Mouse (Mus musculus): ENCODE data around the gene Wbp1l. TPM values are rescaled to one million over a fixed set of nuclear protein-coding genes. Genes with fewer than 3 reads are reported as not detected.

Wbp1l gene
- polyA plus RNA-seq, 1 experiment from 2014 or later = 73.3 TPM

GRCm38 (mm10) chr19:46571878-46572244 is 27.0 kb upstream of the Wbp1l start:
- CTCF ChIA-PET = interaction anchor here (1.0 to 1.3 kb wide), 4 partner anchors 10 to 119 kb away, joined by 3 read pairs; no protein-coding TSS in a partner anchor
- in situ Hi-C loops (cut with MboI; ENCODE audit: low pct_unique_long_range_greater_than_20kb) = no loop called here

GRCm38 (mm10) chr19:46572548-46572947 is 26.3 kb upstream of the Wbp1l start:
- CTCF ChIA-PET = interaction anchor here (0.8 to 1.5 kb wide), 4 partner anchors 16 to 119 kb away, joined by 3 to 4 read pairs (median 3); no protein-coding TSS in a partner anchor
- in situ Hi-C loops (cut with MboI; ENCODE audit: low pct_unique_long_range_greater_than_20kb) = no loop called here
- ATAC-seq = peak; percentile 59
- no peak for TF ChIP-seq CTCF (IDR thresholded peaks at IDR 0.05)
- DNase-seq (ENCODE audit: low read depth, low spot score) = no peak
- no peaks in the 10 kb centered on the region for H3K27me3 ChIP-seq
- POLR2A ChIA-PET = interaction anchor here (0.6 kb wide), 1 partner anchor 167 kb away, joined by 3 read pairs; no protein-coding TSS in a partner anchor

More at GRCm38 (mm10) chr19:46571878-46572244, 27.0 kb upstream of the Wbp1l start:
- POLR2A ChIA-PET = no interaction called here
- no peak for TF ChIP-seq CTCF (IDR thresholded peaks at IDR 0.05)
- H3K27me3 ChIP-seq = no peaks in the 10 kb centered on the region
- DNase-seq (ENCODE audit: low read depth, low spot score) (no peak), ATAC-seq (no peak)

- ATAC-seq = peak; percentile 91
- in situ Hi-C loops (cut with MboI; ENCODE audit: low pct_unique_long_range_greater_than_20kb) = no loop called here
- no peak for TF ChIP-seq CTCF (IDR thresholded peaks at IDR 0.05)
- ChIA-PET POLR2A (no interaction called here), CTCF (interaction anchor here (0.8 to 1.5 kb wide), 3 partner anchors 15 to 26 kb away, joined by 3 to 4 read pairs (median 3); no protein-coding TSS in a partner anchor)
- H3K27me3 ChIP-seq = no peaks in the 10 kb centered on the region
- DNase-seq (ENCODE audit: low read depth, low spot score) = peak; percentile 69
Observed at GRCm38 (mm10) chr19:46572951-46573937, 25.6 kb upstream of the Wbp1l start, which contains the start of the genes Arl3 and Sfxn2. Gene Arl3 (minus strand): TSS chr19:46573198. Gene Sfxn2 (plus strand): TSS chr19:46573365.

DNA sequence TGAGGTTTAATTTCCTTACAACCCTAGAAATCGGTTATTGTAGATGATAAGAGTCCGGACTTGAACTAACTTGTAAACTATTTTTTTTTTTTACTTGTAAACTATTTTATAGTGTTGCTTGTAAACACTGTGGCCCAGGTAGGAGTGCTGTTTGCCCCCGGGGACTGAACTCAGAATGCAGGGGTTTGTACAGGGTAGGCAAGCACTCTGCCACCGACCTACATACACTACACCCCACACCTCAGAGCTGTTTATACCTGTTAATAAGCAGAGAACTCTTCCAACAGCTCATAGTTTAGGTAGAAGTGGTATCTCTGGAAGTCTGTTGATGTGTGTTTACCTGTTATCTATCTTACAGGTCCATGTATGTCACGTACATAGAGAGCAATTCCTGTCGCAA is 24.9 kb upstream of the Wbp1l start:
- POLR2A ChIA-PET = no interaction called here
- no peak for TF ChIP-seq CTCF (IDR thresholded peaks at IDR 0.05)
- DNase-seq (ENCODE audit: low read depth, low spot score) (no peak), ATAC-seq (no peak)
- no peaks in the 10 kb centered on the region for H3K27me3 ChIP-seq
- CTCF ChIA-PET = interaction anchor here (1.5 kb wide), 1 partner anchor 22 kb away, joined by 4 read pairs; no protein-coding TSS in a partner anchor
- in situ Hi-C loops (cut with MboI; ENCODE audit: low pct_unique_long_range_greater_than_20kb) = no loop called here

- no peak for DNase-seq (ENCODE audit: low read depth, low spot score)
Observed at GRCm38 (mm10) chr19:46575196-46575595, 23.7 kb upstream of the Wbp1l start.

GRCm38 (mm10) chr19:46587823-46588508 is 10.9 kb upstream of the Wbp1l start:
- in situ Hi-C loops (cut with MboI; ENCODE audit: low pct_unique_long_range_greater_than_20kb) = loop anchor here (5.0 to 10.0 kb wide), 3 partner anchors 79 to 257 kb away; no protein-coding TSS in a partner anchor
- ChIA-PET POLR2A (interaction anchor here (1.1 kb wide), 2 partner anchors 57 to 152 kb away, joined by 3 read pairs; no protein-coding TSS in a partner anchor), CTCF (interaction anchor here (0.7 to 4.2 kb wide), 20 partner anchors 9 to 452 kb away, joined by 3 to 26 read pairs (median 4); partner anchors contain the start of genes Arl3, Sfxn2 and Wbp1l)
- no peaks in the 10 kb centered on the region for H3K27me3 ChIP-seq
- TF ChIP-seq CTCF (IDR thresholded peaks at IDR 0.05) = peak; percentile 98
- DNase-seq (ENCODE audit: low read depth, low spot score) = no peak
- peak; percentile 69 for ATAC-seq

More at GRCm38 (mm10) chr19:46575196-46575595, 23.7 kb upstream of the Wbp1l start:
- no peak for TF ChIP-seq CTCF (IDR thresholded peaks at IDR 0.05)
- CTCF ChIA-PET = interaction anchor here (1.3 kb wide), 1 partner anchor 37 kb away, joined by 3 read pairs; no protein-coding TSS in a partner anchor
- POLR2A ChIA-PET = interaction anchor here (0.6 kb wide), 1 partner anchor 75 kb away, joined by 7 read pairs; no protein-coding TSS in a partner anchor
- in situ Hi-C loops (cut with MboI; ENCODE audit: low pct_unique_long_range_greater_than_20kb) = no loop called here
- no peaks in the 10 kb centered on the region for H3K27me3 ChIP-seq
- no peak for ATAC-seq

DNA sequence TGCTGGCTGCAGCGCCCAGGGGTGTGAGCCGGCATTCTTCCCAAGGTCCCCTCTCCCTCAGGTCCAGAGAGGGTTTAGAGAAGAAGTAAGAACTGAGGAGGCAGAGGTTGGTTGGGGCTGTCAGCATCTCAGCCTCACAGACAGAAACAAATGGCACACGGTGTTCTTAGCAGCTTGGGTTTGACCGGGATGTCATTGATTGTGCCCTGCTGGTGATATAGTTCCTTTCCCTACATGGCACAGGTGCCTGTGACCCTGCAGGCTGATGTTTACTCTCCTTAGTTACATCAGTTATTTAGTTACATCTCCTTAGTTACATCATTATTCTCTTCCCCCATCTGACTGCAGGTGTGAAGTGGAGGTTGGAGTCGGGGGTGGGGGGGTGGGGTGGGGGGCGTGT is 7.3 kb upstream of the Wbp1l start:
- in situ Hi-C loops (cut with MboI; ENCODE audit: low pct_unique_long_range_greater_than_20kb) = no loop called here
- H3K27me3 ChIP-seq = no peaks in the 10 kb centered on the region
- ATAC-seq = no peak
- DNase-seq (ENCODE audit: low read depth, low spot score) = no peak
- CTCF ChIA-PET = interaction anchor here (1.2 kb wide), 1 partner anchor 150 kb away, joined by 3 read pairs; no protein-coding TSS in a partner anchor
- POLR2A ChIA-PET = no interaction called here
- no peak for TF ChIP-seq CTCF (IDR thresholded peaks at IDR 0.05)

DNA sequence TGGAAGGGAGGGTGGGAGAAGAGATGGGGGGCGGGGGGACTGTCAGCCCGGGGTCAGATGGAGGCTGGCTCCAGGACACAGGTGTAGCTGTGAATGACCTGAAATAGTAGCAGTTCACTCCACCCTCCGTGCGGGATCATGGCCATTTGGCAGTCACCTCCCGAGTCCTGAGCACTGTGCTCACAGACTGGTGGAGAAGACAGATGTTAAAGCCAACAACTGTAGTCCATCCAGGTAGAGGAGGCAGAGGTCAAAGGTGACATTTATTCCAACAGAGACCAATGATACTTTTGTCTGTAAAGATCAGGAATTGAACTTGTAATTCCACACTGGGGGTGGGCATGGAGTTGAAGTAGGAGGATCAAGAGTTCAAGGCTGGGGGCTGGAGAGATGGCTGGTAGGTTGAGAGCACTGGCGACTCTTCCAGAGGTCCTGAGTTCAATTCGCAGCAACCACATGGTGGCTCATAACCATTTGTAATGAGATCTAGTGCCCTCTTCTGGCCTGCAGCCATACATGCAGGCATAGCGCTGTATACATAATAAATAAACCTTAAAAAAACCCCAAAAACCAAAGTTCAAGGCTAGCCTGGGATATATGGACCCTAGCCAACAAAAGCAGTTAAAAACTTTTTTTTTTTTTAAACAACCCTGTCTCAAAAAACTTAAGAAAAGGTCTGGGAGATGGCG is 6.0 kb upstream of the Wbp1l start:
- no peak for TF ChIP-seq CTCF (IDR thresholded peaks at IDR 0.05)
- ChIA-PET CTCF (no interaction called here), POLR2A (no interaction called here)
- H3K27me3 ChIP-seq = no peaks in the 10 kb centered on the region
- ATAC-seq (no peak), DNase-seq (ENCODE audit: low read depth, low spot score) (no peak)
- in situ Hi-C loops (cut with MboI; ENCODE audit: low pct_unique_long_range_greater_than_20kb) = no loop called here

- DNase-seq (ENCODE audit: low read depth, low spot score) = no peak
- POLR2A ChIA-PET = interaction anchor here (1.3 kb wide), 1 partner anchor 68 kb away, joined by 3 read pairs; no protein-coding TSS in a partner anchor
- CTCF ChIA-PET = interaction anchor here (3.7 kb wide), 1 partner anchor 10 kb away, joined by 26 read pairs; no protein-coding TSS in a partner anchor
- TF ChIP-seq CTCF (IDR thresholded peaks at IDR 0.05) = no peak
- ATAC-seq = no peak
- in situ Hi-C loops (cut with MboI; ENCODE audit: low pct_unique_long_range_greater_than_20kb) = no loop called here
- H3K27me3 ChIP-seq = no peaks in the 10 kb centered on the region
Observed at GRCm38 (mm10) chr19:46598187-46598586, 697 bp upstream of the Wbp1l start.

Data from Patski (cell line).